Mouse (Mus musculus): ENCODE data around the gene Syne2. TPM values are rescaled to one million over a fixed set of nuclear protein-coding genes. Genes with fewer than 3 reads are reported as not detected.

Gene Syne2
- polyA plus RNA-seq, 1 experiment from 2014 or later = 2.7 TPM

DNA sequence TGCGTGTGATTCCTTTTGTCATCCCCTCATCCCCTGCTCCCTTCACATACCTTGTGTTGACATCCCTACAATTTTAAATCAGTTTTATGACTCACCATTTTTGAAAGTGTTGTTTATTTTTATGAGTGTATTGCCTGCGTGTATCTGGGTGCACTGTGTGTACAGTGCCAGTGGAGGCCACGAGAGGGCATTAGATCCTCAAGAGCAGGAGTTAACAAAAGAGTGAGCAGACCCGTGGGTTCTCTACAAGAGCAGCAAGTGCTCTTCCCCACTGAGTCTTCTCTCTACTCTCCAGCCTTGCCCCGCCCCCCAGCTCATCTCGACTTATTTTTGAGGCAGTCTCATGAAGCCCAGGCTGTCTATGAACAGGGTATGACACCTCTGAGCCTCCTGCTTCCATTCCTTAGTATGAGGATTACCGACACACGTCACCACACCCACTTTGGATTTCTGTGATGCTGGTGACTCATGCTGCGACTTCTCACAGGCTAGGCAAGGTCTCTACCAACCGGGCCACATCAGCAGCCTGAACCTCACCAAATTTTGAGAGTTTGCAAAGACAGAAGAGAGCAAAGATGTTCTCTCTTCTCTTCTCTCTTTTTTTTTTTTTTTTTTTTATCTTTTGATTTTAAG, 174.4 kb downstream of the Syne2 start:
- Histone ChIP-seq H3K4me3 (ENCODE audit: inconsistent target) (no peak overlapping the region), H3K36me3 (ENCODE audit: inconsistent target) (no peaks in the 10 kb centered on the region), H3K27ac (no peak overlapping the region), H3K79me2 (ENCODE audit: inconsistent target) (no peaks in the 10 kb centered on the region)
- WGBS (ENCODE audit: missing documents) = 87% methylated on average over 10 of the region's 10 CpGs

- 93% methylated on average over 4 of the region's 4 CpGs for WGBS (ENCODE audit: missing documents)
- Histone ChIP-seq H3K27ac (no peak overlapping the region), H3K36me3 (ENCODE audit: inconsistent target) (no peaks in the 10 kb centered on the region), H3K4me3 (ENCODE audit: inconsistent target) (no peak overlapping the region), H3K79me2 (ENCODE audit: inconsistent target) (no peaks in the 10 kb centered on the region)
Observed at GRCm38 (mm10) chr12:75992946-75993345, 175.0 kb downstream of the Syne2 start.

DNA sequence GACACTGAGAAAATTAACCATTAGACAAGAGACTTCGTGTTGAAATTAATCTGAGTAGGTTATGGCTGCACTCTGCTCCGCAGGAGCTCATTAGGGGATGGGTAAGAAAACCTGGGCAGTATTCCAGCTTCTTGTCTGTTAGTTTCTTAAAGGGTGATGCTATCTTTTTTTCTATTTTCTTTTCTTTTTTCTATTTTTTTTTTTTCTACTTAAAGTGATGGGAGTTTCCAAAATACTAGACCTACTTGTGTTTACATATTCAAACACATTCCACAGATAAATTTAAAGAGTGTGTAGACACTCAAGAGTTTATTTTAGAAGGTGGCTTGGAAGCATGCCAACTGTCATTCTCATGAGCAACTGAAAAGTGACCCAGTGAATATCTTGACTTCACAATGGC, 177.2 kb downstream of the Syne2 start:
- H3K27ac ChIP-seq = no peak overlapping the region
- WGBS (ENCODE audit: missing documents) = 33% methylated on average over 2 of the region's 2 CpGs
- no peak overlapping the region for H3K4me3 ChIP-seq (ENCODE audit: inconsistent target)
- no peaks in the 10 kb centered on the region for H3K79me2 ChIP-seq (ENCODE audit: inconsistent target)
- no peaks in the 10 kb centered on the region for H3K36me3 ChIP-seq (ENCODE audit: inconsistent target)

- no peak overlapping the region for H3K4me3 ChIP-seq (ENCODE audit: inconsistent target)
- WGBS (ENCODE audit: missing documents) = 94% methylated on average over 5 of the region's 5 CpGs
- H3K27ac ChIP-seq = no peak overlapping the region
- no peaks in the 10 kb centered on the region for H3K36me3 ChIP-seq (ENCODE audit: inconsistent target)
- H3K79me2 ChIP-seq (ENCODE audit: inconsistent target) = no peaks in the 10 kb centered on the region
Observed at GRCm38 (mm10) chr12:75997547-75997946, 179.6 kb downstream of the Syne2 start.

DNA sequence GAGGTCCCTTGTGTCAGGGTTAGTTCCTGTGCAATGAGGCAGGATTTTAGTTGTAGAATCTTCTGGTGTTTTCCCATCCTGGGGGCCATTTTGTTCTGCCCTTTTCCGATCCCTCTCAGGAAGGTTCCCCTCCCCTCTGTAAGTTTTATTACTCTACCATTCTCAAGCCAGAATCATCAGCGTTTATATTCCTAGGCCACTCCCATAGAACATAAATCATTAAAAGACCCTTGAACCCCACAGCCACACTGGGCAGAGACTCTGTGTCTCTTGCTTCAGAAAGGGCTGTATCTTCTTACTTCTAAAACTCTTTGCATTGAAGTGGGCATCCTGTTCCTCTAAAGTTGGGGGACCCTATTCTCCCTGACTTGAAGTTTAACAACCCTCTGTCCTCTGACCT, 180.5 kb downstream of the Syne2 start:
- WGBS (ENCODE audit: missing documents) = 87% methylated on average over 2 of the region's 2 CpGs
- Histone ChIP-seq H3K4me3 (ENCODE audit: inconsistent target) (no peak overlapping the region), H3K79me2 (ENCODE audit: inconsistent target) (no peaks in the 10 kb centered on the region), H3K36me3 (ENCODE audit: inconsistent target) (no peaks in the 10 kb centered on the region), H3K27ac (no peak overlapping the region)

- Histone ChIP-seq H3K4me3 (ENCODE audit: inconsistent target) (no peak overlapping the region), H3K79me2 (ENCODE audit: inconsistent target) (no peaks in the 10 kb centered on the region), H3K36me3 (ENCODE audit: inconsistent target) (no peaks in the 10 kb centered on the region), H3K27ac (no peak overlapping the region)
- 88% methylated on average over 9 of the region's 9 CpGs for WGBS (ENCODE audit: missing documents)
Observed at GRCm38 (mm10) chr12:76004697-76005249, 186.8 kb downstream of the Syne2 start.

- 96% methylated on average over 6 of the region's 6 CpGs for whole genome bisulfite sequencing (ENCODE audit: missing documents)
- Histone ChIP-seq H3K4me3 (ENCODE audit: inconsistent target) (no peak overlapping the region), H3K36me3 (ENCODE audit: inconsistent target) (no peaks in the 10 kb centered on the region), H3K79me2 (ENCODE audit: inconsistent target) (no peaks in the 10 kb centered on the region), H3K27ac (no peak overlapping the region)
Observed at GRCm38 (mm10) chr12:76008991-76009390, 191.1 kb downstream of the Syne2 start.

- Histone ChIP-seq H3K27ac (no peak overlapping the region), H3K79me2 (ENCODE audit: inconsistent target) (no peaks in the 10 kb centered on the region), H3K4me3 (ENCODE audit: inconsistent target) (no peak overlapping the region), H3K36me3 (ENCODE audit: inconsistent target) (no peaks in the 10 kb centered on the region)
- 95% methylated on average over 3 of the region's 4 CpGs for WGBS (ENCODE audit: missing documents)
Observed at GRCm38 (mm10) chr12:76012789-76013188, 194.9 kb downstream of the Syne2 start.

GRCm38 (mm10) chr12:76013480-76013879, 195.5 kb downstream of the Syne2 start:
- Histone ChIP-seq H3K79me2 (ENCODE audit: inconsistent target) (no peaks in the 10 kb centered on the region), H3K4me3 (ENCODE audit: inconsistent target) (no peak overlapping the region), H3K36me3 (ENCODE audit: inconsistent target) (no peaks in the 10 kb centered on the region), H3K27ac (no peak overlapping the region)
- WGBS (ENCODE audit: missing documents) = 94% methylated on average over 4 of the region's 4 CpGs

GRCm38 (mm10) chr12:76015026-76015425, 197.1 kb downstream of the Syne2 start:
- no peak overlapping the region for H3K27ac ChIP-seq
- WGBS (ENCODE audit: missing documents) = 93% methylated on average over 10 of the region's 15 CpGs
- H3K79me2 ChIP-seq (ENCODE audit: inconsistent target) = no peaks in the 10 kb centered on the region
- no peaks in the 10 kb centered on the region for H3K36me3 ChIP-seq (ENCODE audit: inconsistent target)
- no peak overlapping the region for H3K4me3 ChIP-seq (ENCODE audit: inconsistent target)

DNA sequence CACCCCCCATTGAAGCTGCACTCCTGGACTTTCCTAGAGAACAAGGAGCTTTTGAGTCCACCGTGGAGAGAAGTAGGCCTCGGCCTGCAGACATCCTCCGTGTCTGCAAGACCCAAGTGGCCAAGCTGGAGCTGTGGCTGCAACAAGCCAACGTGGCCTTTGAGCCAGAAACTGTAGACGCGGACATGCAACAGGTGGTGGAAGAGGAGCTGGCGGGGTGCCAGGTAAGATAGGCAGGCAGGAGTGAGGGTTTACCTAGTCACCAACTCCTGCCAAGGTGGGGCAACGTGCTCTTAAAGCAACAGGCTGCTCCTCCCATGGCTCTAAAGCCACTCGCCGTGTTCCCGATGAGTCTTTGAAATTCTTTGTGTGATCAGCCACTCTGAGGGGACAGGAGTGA, 197.6 kb downstream of the Syne2 start:
- no peak overlapping the region for H3K4me3 ChIP-seq (ENCODE audit: inconsistent target)
- no peak overlapping the region for H3K27ac ChIP-seq
- no peaks in the 10 kb centered on the region for H3K36me3 ChIP-seq (ENCODE audit: inconsistent target)
- no peaks in the 10 kb centered on the region for H3K79me2 ChIP-seq (ENCODE audit: inconsistent target)
- 93% methylated on average over 11 of the region's 11 CpGs for WGBS (ENCODE audit: missing documents)

DNA sequence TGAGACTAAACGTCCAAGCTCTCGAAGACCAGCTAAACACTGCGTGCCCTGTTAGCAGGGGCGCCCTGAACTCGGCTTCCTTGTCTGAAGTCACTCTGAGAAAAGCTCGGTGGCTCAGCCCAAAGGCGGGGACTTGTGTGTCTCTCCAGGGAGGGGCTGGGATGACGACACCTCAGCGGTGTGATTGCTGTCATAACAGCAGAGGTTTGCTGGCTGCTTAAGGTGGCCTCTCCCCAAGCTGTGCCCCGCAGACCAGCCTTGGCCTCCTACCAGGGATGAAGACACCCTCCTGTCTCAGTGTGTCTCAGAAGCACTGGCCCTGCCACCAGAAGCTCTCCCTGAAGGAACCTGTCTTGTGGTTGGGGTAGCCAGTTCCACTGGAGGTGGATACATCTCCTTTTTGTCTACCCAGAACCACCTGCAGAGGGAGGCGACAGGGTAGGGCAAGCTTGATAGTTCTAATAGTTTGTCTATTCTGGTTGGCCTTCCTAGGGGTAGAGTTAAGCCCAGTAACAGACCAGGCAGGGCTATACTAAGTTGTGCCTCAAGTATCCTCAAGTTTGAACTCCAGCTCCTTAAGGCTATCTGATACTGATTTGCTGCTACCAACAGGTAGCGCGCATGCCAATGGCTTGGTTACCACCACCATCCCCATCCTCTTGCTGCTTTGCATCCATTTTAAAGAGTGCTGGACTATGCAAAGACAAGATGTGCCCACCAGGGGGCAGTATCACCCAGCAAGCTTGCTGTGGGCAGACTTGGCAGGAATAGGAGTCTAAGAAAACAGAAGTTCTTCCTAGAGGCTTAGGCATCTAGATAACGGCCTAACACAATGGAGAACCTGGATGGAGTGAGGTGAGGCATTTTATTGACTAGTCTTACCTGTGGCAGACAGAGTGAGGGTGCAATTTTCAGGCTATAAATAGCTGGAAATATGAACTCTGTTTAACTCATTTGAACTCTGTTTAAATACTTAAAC, 198.5 kb downstream of the Syne2 start:
- Histone ChIP-seq H3K4me3 (ENCODE audit: inconsistent target) (no peak overlapping the region), H3K27ac (no peak overlapping the region), H3K36me3 (ENCODE audit: inconsistent target) (no peaks in the 10 kb centered on the region), H3K79me2 (ENCODE audit: inconsistent target) (no peaks in the 10 kb centered on the region)
- 74% methylated on average over 14 of the region's 14 CpGs for WGBS (ENCODE audit: missing documents)

DNA sequence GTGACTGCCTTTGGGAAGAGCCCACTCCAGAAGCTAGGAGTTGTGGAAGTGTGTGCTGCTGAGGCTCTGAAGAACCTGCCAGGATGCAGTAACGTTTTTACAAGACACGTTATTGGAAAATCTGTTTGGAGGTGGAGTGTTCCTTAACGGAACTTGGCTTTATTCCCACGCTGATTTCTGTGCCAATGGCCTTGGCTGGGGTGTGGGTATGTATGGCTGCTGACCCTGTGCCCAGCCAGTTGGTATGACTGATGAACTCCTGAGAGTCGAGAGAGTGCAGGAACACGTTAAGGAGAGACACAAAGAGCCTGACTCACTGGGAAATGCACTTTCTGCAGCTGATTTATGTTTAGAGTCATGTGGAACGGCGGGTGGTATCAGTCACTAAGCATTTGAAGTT, 200.7 kb downstream of the Syne2 start:
- Histone ChIP-seq H3K4me3 (ENCODE audit: inconsistent target) (no peak overlapping the region), H3K79me2 (ENCODE audit: inconsistent target) (no peaks in the 10 kb centered on the region), H3K27ac (no peak overlapping the region), H3K36me3 (ENCODE audit: inconsistent target) (no peaks in the 10 kb centered on the region)
- 93% methylated on average over 8 of the region's 8 CpGs for WGBS (ENCODE audit: missing documents)

- WGBS (ENCODE audit: missing documents) = 91% methylated on average over 8 of the region's 8 CpGs
- Histone ChIP-seq H3K36me3 (ENCODE audit: inconsistent target) (no peaks in the 10 kb centered on the region), H3K27ac (no peak overlapping the region), H3K79me2 (ENCODE audit: inconsistent target) (no peaks in the 10 kb centered on the region), H3K4me3 (ENCODE audit: inconsistent target) (no peak overlapping the region)
Observed at GRCm38 (mm10) chr12:76042301-76042700, 224.4 kb downstream of the Syne2 start.

DNA sequence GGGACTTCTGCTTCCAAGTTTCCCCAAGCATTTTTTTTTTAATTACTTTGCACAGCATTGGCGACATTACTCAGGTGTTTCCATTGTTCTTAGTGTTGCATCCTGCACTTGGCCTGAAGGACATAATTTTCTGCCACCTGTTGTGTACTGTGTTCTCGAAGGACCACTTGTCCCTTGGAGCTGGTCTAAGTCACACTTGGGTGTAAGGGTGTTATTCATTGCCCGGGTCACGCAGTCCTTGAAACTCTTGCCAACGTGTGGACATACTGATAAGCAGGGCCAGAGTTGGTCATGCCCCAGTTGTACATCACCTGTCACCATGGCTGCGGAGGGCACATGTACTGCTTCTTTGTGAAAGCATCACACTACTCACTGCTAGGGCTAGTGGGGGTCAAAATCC, 228.6 kb downstream of the Syne2 start:
- Histone ChIP-seq H3K4me3 (ENCODE audit: inconsistent target) (no peak overlapping the region), H3K79me2 (ENCODE audit: inconsistent target) (no peaks in the 10 kb centered on the region), H3K27ac (no peak overlapping the region), H3K36me3 (ENCODE audit: inconsistent target) (no peaks in the 10 kb centered on the region)
- 97% methylated on average over 6 of the region's 6 CpGs for WGBS (ENCODE audit: missing documents)
